Mouse (Mus musculus) heart, embryonic 11.5 days (tissue): ENCODE measurements around the gene Dnmbp. TPM values are rescaled to one million over a fixed set of nuclear protein-coding genes. Genes with fewer than 3 reads are reported as not detected.

Source experiments
- ATAC-seq: fragments of 200-750 bp; cut with Nextera tagmentation; replicated peaks from 2 replicates; pipeline ENCODE4 v1.8.0; 2017; ENCODE audit warnings: moderate library complexity; ENCODE audit not compliant: insufficient number of reproducible peaks, low FRiP score, low TSS enrichment
- H3K27ac ChIP-seq: fragments of 300-500 bp; sonication (generic); 2 replicates; pipeline ENCODE4 v1.5.1; 2014; ENCODE audit warnings: mild to moderate bottlenecking, low read depth, low read length
- H3K27me3 ChIP-seq: fragments of 300-500 bp; sonication (generic); 2 replicates; pipeline ENCODE4 v1.6.1; 2014; ENCODE audit warnings: mild to moderate bottlenecking, low read length, mixed read lengths; ENCODE audit not compliant: control insufficient read depth, insufficient read depth
- H3K36me3 ChIP-seq: fragments of 300-500 bp; sonication (generic); 2 replicates; pipeline ENCODE4 v1.6.1; 2014; ENCODE audit warnings: mild to moderate bottlenecking, low read length, moderate library complexity, mixed read lengths; ENCODE audit not compliant: control insufficient read depth, insufficient read depth
- H3K4me1 ChIP-seq: fragments of 300-500 bp; sonication (generic); 2 replicates; pipeline ENCODE4 v1.6.1; 2014; ENCODE audit warnings: low read length; ENCODE audit not compliant: control insufficient read depth, insufficient read depth
- H3K4me2 ChIP-seq: fragments of 300-500 bp; sonication (generic); 2 replicates; pipeline ENCODE4 v1.6.1; 2014; ENCODE audit warnings: mild to moderate bottlenecking, moderate library complexity
- H3K4me3 ChIP-seq: fragments of 300-500 bp; sonication (generic); 2 replicates; pipeline ENCODE4 v1.5.1; 2014; ENCODE audit warnings: low read depth, low read length
- H3K9ac ChIP-seq: fragments of 300-500 bp; sonication (generic); 2 replicates; pipeline ENCODE4 v1.6.1; 2014; ENCODE audit warnings: mild to moderate bottlenecking, low read depth, low read length, moderate library complexity
- H3K9me3 ChIP-seq: fragments of 300-500 bp; sonication (generic); replicated peaks from 2 replicates; pipeline ENCODE4 v1.6.1; 2016; ENCODE audit warnings: low read length; ENCODE audit not compliant: control insufficient read depth
- WGBS: fragments of 180-500 bp; shearing (Covaris S2); extraction: QIAGEN DNeasy Blood & Tissue Kit; methylation state at CpG from one replicate; pipeline ENCODE4 v1.1.7; 2014; ENCODE audit not compliant: insufficient replicate concordance; 5-methylcytosine and 5-hydroxymethylcytosine counted together
- polyA plus RNA-seq: library from polyadenylated mRNA; unstranded; fragments of >200 nt; fragmentation: Nextera tagmentation; extraction: Ambion mirVana; gene quantifications from 2 replicates; pipeline ENCODE4 v1.2.1, GENCODE M21; 2014

Dnmbp gene
- polyA plus RNA-seq, 1 experiment from 2014 or later = 11.7 TPM

DNA sequence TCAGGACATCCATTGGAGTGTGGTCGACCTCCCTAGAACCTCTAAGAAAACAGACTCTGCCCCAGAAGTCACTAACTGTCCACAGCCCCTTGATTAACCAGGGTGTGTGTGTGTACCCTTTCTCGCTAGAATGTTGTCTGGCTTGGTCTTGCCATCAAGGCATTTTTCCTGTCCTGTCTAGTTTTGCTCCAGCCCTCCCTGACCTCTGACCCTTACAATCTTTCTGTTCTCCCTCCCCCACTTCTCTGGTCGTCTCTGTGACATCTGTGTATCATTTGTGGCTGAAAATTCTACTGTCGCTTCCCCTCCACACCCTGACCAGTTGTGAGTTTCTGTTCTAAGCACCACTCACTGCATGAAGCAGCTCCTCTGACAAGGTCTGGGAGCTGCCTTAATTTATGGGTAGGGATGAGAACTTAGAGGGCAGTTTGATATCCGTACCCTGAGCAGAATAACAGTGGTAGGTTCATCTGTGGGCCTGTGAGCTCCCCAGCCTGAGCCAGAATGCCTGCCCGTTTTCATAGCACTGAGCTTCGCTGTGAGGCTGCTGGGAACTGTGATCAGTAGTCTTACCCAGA, 94.6 kb downstream of the Dnmbp start:
- no peaks in the 10 kb centered on the region for H3K4me1 ChIP-seq

DNA sequence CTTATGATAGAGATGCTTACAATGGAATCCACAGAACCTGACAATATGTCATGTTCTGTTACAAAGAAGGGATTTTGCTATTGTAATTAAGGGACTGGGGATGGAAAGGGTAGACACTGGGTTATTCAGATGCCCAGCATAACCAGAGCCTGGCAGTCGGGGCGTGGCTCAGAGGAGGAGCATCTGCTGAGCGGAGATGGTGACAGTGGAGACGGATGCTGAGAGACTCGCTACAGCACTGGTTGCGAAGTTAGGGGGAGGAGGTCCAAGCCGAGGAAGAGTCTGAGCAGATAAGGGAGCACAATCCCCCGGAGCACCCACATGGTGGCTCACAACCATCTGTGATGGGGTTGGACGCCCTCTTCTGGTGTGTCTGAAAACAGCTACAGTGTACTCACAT, 96.8 kb downstream of the Dnmbp start:
- no peak for ATAC-seq
- peaks cover 14% of the 10 kb centered on the region for H3K36me3 ChIP-seq
- no peaks in the 10 kb centered on the region for H3K9me3 ChIP-seq
- no peak overlapping the region for H3K9ac ChIP-seq
- H3K27me3 ChIP-seq = no peaks in the 10 kb centered on the region
- no peak overlapping the region for H3K27ac ChIP-seq
- no peak overlapping the region for H3K4me3 ChIP-seq
- H3K4me2 ChIP-seq = no peak overlapping the region
- 75% methylated on average over 9 of the region's 9 CpGs for WGBS
- H3K4me1 ChIP-seq = no peaks in the 10 kb centered on the region

More for the DNA sequence above, 94.6 kb downstream of the Dnmbp start:
- Histone ChIP-seq H3K4me3 (no peak overlapping the region), H3K27ac (no peak overlapping the region), H3K9me3 (no peaks in the 10 kb centered on the region), H3K4me2 (no peak overlapping the region), H3K9ac (no peak overlapping the region), H3K36me3 (peaks cover 27% of the 10 kb centered on the region), H3K27me3 (no peaks in the 10 kb centered on the region)
- WGBS = 48% methylated on average over 7 of the region's 7 CpGs
- no peak for ATAC-seq

DNA sequence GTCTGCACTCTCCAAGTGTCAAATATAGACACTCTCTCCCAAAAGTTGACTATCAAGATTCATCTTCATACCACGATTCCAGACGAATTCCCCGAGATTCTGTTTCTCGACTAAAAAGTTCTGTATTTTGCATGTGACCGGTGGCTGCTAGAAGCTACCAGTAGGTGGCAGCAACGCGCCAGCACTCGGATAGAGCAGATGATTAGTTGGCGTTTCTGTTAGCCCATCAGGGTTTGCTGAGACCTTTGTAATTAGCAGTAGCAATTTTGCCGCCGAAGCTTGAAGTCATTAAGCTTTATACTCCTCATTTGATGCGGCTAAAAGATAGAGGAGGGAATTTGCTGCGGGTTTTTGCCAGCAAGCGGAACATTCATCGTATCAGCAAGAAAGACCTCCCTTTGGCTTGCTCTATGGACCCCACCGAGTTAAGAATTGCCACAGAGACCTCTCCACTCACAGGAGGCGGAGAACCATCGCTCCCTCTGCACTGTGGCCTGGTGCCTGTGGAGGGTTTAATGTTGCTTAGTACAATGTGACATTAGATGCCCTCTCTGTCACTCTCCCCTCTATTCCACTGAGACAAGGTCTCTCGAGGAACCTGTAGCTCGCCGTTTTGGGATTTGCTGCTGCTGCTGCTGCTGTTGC, 107.4 kb downstream of the Dnmbp start:
- H3K4me2 ChIP-seq = 0 out of 2 replicates have a peak overlapping the region, but pooled peaks have one; percentile 3
- no peak overlapping the region for H3K9ac ChIP-seq
- no peak for ATAC-seq
- no peak overlapping the region for H3K4me3 ChIP-seq
- H3K36me3 ChIP-seq = no peaks in the 10 kb centered on the region
- H3K9me3 ChIP-seq = no peaks in the 10 kb centered on the region
- H3K4me1 ChIP-seq = no peaks in the 10 kb centered on the region
- 0 out of 2 replicates have a peak, but pooled peaks cover 3% of the 10 kb centered on the region for H3K27me3 ChIP-seq
- no peak overlapping the region for H3K27ac ChIP-seq
- 29% methylated on average over 21 of the region's 21 CpGs for WGBS

DNA sequence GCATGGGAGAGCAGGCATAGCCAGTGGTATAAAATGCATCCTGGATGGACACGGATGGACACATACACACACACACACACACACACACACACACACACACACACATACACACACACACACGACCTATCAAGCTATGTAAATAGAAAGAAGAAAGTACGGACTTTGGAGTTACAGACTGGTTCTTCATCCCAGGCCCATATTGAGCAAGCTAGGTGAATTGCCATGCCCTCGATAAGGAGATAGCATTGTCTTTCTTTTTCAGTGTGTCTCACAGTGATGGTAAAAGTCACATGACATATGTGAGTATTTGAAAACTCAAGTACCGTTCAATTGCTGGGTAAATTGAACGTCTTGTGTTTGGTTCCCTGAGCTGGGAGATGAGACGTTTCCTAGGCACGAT, 113.1 kb downstream of the Dnmbp start:
- Histone ChIP-seq H3K9me3 (no peaks in the 10 kb centered on the region), H3K4me2 (no peak overlapping the region), H3K4me3 (no peak overlapping the region), H3K36me3 (no peaks in the 10 kb centered on the region), H3K9ac (no peak overlapping the region), H3K4me1 (no peaks in the 10 kb centered on the region), H3K27ac (no peak overlapping the region), H3K27me3 (0 out of 2 replicates have a peak, but pooled peaks cover 3% of the 10 kb centered on the region)
- 71% methylated on average over 8 of the region's 8 CpGs for WGBS
- no peak for ATAC-seq

DNA sequence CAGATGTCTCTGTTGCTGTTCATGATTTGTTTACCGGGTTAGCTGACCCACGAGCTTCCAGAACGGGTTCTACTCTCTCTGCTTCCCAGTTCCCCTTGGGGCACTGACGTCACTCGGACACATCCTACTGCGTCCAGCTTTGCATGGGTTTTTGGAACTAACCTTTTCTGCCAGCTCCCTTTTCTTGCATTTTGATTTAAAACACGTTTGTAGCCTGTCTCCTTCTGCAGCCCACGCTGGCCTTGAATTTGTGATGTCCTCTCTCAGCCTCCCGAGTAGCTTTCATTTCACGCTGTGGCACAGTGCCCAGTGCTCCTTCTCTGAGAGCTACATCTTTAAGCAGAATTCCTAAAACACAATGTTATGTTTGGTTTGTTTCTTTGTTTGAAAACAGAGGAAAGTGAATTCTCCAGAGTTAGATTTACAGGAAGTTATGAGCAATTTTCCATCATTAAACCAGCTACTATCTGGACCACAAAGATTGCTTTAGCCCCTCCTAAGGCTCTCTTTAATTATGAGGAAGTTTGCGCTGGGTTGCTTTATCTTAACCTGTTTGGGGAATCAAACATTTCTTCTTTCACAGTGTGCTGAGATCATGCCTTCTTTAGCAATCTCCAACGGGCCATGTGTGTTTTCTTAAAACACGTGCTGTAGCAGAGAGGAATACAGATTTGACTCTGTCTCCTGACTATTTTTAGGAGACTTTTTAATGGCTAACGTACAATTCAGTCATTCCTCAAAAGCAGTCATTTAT, 124.2 kb downstream of the Dnmbp start:
- ATAC-seq = no peak
- H3K9me3 ChIP-seq = no peaks in the 10 kb centered on the region
- no peak overlapping the region for H3K4me3 ChIP-seq
- H3K27me3 ChIP-seq = no peaks in the 10 kb centered on the region
- no peak overlapping the region for H3K4me2 ChIP-seq
- H3K27ac ChIP-seq = no peak overlapping the region
- H3K4me1 ChIP-seq = no peaks in the 10 kb centered on the region
- 65% methylated on average over 14 of the region's 14 CpGs for WGBS
- H3K9ac ChIP-seq = no peak overlapping the region
- H3K36me3 ChIP-seq = no peaks in the 10 kb centered on the region

DNA sequence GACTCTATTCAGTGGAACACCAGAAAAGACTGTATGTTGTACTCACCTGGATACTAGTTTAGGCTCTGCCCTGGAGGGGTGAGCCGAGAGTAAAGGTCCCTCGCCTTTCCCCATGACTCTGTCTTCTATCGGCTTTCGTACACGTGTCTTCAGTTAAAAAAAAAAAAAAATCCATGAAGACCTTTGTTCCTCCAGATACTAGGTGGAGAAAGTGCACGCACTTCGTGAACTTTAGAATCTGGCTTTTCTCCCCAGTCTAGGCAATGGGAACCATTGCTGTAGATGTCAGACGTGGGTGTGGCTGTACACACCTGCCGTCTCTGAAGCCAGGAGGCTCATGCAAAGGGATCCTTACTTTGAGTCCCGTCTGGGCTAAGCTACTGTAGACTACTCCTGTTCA, 126.7 kb downstream of the Dnmbp start:
- no peak overlapping the region for H3K4me2 ChIP-seq
- H3K27me3 ChIP-seq = no peaks in the 10 kb centered on the region
- H3K4me1 ChIP-seq = no peaks in the 10 kb centered on the region
- H3K4me3 ChIP-seq = no peak overlapping the region
- no peak overlapping the region for H3K9ac ChIP-seq
- no peak overlapping the region for H3K27ac ChIP-seq
- no peak for ATAC-seq
- WGBS = 83% methylated on average over 10 of the region's 10 CpGs
- H3K9me3 ChIP-seq = no peaks in the 10 kb centered on the region
- H3K36me3 ChIP-seq = no peaks in the 10 kb centered on the region

DNA sequence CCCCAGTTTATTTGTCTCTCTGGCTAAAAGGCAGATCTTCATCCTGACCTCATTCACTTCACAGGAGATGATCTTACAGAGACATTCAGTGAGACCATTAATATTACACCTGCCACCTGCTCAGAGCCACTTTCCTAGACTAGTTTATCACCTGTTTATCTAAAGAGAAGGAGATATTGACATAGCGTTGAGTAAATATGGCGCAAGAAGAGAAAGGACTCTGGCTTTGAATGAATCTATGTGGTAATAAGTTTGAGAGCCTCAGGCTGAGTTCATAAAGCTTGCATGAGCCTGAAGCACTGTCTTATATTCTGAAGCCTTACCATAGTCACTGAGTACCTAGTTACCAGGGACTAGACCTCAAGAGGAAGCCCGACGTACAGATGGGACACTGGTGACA, 128.6 kb downstream of the Dnmbp start:
- H3K9me3 ChIP-seq = no peaks in the 10 kb centered on the region
- no peak overlapping the region for H3K4me3 ChIP-seq
- H3K27ac ChIP-seq = no peak overlapping the region
- H3K9ac ChIP-seq = no peak overlapping the region
- H3K27me3 ChIP-seq = no peaks in the 10 kb centered on the region
- H3K4me1 ChIP-seq = no peaks in the 10 kb centered on the region
- no peaks in the 10 kb centered on the region for H3K36me3 ChIP-seq
- H3K4me2 ChIP-seq = no peak overlapping the region
- no peak for ATAC-seq
- WGBS = 92% methylated on average over 4 of the region's 4 CpGs

DNA sequence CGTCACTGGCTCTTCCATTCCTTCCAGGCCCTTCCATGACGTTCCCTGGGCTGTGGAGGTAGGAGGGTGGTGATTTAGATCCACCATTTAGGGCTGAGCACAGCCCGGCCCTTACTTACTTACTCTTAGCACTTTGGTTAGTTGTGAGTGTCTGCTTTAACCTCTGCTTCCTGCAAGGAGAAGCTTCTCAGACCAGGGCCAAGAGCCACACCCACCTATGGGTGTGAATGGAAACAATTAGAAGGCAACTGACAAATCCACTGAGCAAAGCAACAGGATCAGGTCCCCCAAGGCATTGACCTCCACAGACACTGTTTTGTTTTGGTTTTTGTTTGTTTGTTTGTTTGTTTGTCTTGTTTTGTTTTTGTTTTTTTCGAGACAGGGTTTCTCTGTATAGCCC, 130.7 kb downstream of the Dnmbp start:
- H3K4me1 ChIP-seq = no peaks in the 10 kb centered on the region
- no peaks in the 10 kb centered on the region for H3K27me3 ChIP-seq
- no peak overlapping the region for H3K9ac ChIP-seq
- H3K4me3 ChIP-seq = no peak overlapping the region
- H3K9me3 ChIP-seq = no peaks in the 10 kb centered on the region
- 29% methylated on average over 4 of the region's 4 CpGs for WGBS
- no peaks in the 10 kb centered on the region for H3K36me3 ChIP-seq
- H3K27ac ChIP-seq = no peak overlapping the region
- no peak for ATAC-seq
- H3K4me2 ChIP-seq = no peak overlapping the region
